Mouse (Mus musculus): ENCODE data around the gene Rtn4rl2. TPM values are rescaled to one million over a fixed set of nuclear protein-coding genes. Genes with fewer than 3 reads are reported as not detected.

Rtn4rl2 gene
- polyA plus RNA-seq, 1 experiment from 2014 or later: 0.75 TPM

DNA sequence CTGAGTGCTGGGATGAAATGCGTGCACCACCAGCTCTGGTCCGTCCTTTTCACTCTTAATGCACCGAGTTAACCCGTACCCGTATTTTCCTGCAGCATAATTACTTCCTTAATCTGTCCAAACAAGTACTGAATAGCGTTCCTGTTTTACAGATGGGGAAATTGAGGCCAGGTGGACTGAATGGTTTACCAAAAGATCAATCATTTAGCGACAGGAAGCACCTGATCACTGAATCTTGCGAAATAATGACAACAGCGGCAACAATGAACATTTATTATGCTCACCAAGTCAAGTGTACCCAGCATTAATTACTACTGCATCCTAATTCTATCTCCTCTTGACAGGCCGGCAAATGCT, 47.9 kb downstream of the Rtn4rl2 start, which contains the start of gene Slc43a1:
Slc43a1 (plus strand) TSS at position 258 of the 357 bp plus-strand sequence.
- Histone ChIP-seq H3K4me2 (ENCODE audit: low read depth, severe bottlenecking) (peak within 1 kb of the TSS; percentile 91), H3K9me3 (ENCODE audit: control insufficient read depth, low read length) (no peaks in the 10 kb centered on the region), H3K9ac (ENCODE audit: low read length) (peak within 1 kb of the TSS; percentile 88), H3K27me3 (ENCODE audit: control insufficient read depth, insufficient read depth, low read length) (no peaks in the 10 kb centered on the region), H3K27ac (replicated peaks; ENCODE audit: low read depth, low read length) (peak within 1 kb of the TSS; percentile 90), H3K4me3 (ENCODE audit: low read depth, low read length) (peak within 1 kb of the TSS; percentile 67), H3K36me3 (ENCODE audit: control insufficient read depth, insufficient read depth, low read length) (no peaks in the 10 kb centered on the region; the same call in 1 of the 2 replicates), H3K4me1 (ENCODE audit: control insufficient read depth, insufficient read depth, low read length) (peaks cover 9% of the 10 kb centered on the region)
- no peak for ATAC-seq (ENCODE audit: insufficient number of reproducible peaks, low FRiP score, low TSS enrichment, low read depth)
- no peak for DNase-seq (ENCODE audit: low spot score)
- WGBS: 13% methylated on average over 10 of the region's 10 CpGs

GRCm38 (mm10) chr2:84837817-84838592, 48.5 kb downstream of the Rtn4rl2 start:
- no peak overlapping the region for H3K9ac ChIP-seq (ENCODE audit: low read length)
- ATAC-seq (ENCODE audit: insufficient number of reproducible peaks, low FRiP score, low TSS enrichment, low read depth): no peak
- WGBS: 25% methylated on average over 9 of the region's 9 CpGs
- DNase-seq (ENCODE audit: low spot score): no peak
- H3K27me3 ChIP-seq (ENCODE audit: control insufficient read depth, insufficient read depth, low read length): no peaks in the 10 kb centered on the region
- no peak overlapping the region for H3K4me3 ChIP-seq (ENCODE audit: low read depth, low read length)
- H3K27ac ChIP-seq (replicated peaks; ENCODE audit: low read depth, low read length): no peak overlapping the region
- H3K4me1 ChIP-seq (ENCODE audit: control insufficient read depth, insufficient read depth, low read length): peaks cover 9% of the 10 kb centered on the region
- H3K4me2 ChIP-seq (ENCODE audit: low read depth, severe bottlenecking): no peak overlapping the region
- no peaks in the 10 kb centered on the region; the same call in 1 of the 2 replicates for H3K36me3 ChIP-seq (ENCODE audit: control insufficient read depth, insufficient read depth, low read length)
- no peaks in the 10 kb centered on the region for H3K9me3 ChIP-seq (ENCODE audit: control insufficient read depth, low read length)

GRCm38 (mm10) chr2:84837107-84837506, 49.4 kb downstream of the Rtn4rl2 start:
- H3K27ac ChIP-seq (replicated peaks; ENCODE audit: low read depth, low read length): no peak overlapping the region
- no peaks in the 10 kb centered on the region for H3K27me3 ChIP-seq (ENCODE audit: control insufficient read depth, insufficient read depth, low read length)
- H3K9me3 ChIP-seq (ENCODE audit: control insufficient read depth, low read length): no peaks in the 10 kb centered on the region
- H3K4me2 ChIP-seq (ENCODE audit: low read depth, severe bottlenecking): no peak overlapping the region
- 46% methylated on average over 8 of the region's 8 CpGs for WGBS
- H3K4me1 ChIP-seq (ENCODE audit: control insufficient read depth, insufficient read depth, low read length): peaks cover 7% of the 10 kb centered on the region
- H3K9ac ChIP-seq (ENCODE audit: low read length): no peak overlapping the region
- no peak for DNase-seq (ENCODE audit: low spot score)
- no peak overlapping the region for H3K4me3 ChIP-seq (ENCODE audit: low read depth, low read length)
- no peaks in the 10 kb centered on the region; the same call in 1 of the 2 replicates for H3K36me3 ChIP-seq (ENCODE audit: control insufficient read depth, insufficient read depth, low read length)
- ATAC-seq (ENCODE audit: insufficient number of reproducible peaks, low FRiP score, low TSS enrichment, low read depth): no peak

DNA sequence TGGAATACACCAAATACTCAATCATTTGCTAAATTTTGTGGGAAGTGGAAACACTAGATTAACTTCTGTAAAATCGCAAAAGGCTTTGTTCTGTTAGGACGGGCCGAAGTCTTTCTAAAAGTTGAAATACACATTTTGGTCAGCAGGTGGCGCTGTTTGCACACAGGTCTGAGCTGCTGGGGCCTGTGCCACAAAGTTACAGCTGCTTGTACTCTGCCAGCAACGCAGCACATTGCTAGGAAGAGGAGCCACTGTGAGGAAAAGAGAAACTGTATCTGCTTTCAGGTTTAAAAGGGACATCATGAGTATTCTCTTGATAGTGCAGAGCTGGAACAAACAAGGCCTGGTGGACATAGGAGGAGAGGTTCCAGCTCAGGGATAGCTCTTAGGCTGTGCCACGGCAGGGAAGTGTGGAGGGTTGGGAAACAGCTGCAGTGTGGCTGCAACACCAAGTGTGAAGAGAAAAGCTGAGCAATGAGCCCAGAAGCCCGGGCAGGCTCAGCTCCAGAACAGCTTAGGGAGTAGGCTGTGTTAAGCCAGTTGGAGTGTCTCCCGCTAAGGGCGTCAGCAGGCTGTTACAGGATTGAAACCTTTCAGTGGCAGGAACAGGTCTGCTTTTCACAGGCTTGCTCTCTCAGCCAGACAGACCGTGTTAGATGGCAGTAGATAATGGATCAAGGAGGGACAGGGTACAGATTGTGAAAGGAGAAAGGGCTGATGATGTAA, 54.7 kb downstream of the Rtn4rl2 start:
- DNase-seq (ENCODE audit: low spot score) (peak; percentile 90), ATAC-seq (ENCODE audit: insufficient number of reproducible peaks, low FRiP score, low TSS enrichment, low read depth) (peak; percentile 68; the same call in 1 of the 2 replicates)
- Histone ChIP-seq H3K9me3 (ENCODE audit: control insufficient read depth, low read length) (no peaks in the 10 kb centered on the region), H3K27me3 (ENCODE audit: control insufficient read depth, insufficient read depth, low read length) (no peaks in the 10 kb centered on the region), H3K4me1 (ENCODE audit: control insufficient read depth, insufficient read depth, low read length) (peaks cover 5% of the 10 kb centered on the region; the same call in 1 of the 2 replicates), H3K27ac (replicated peaks; ENCODE audit: low read depth, low read length) (no peak overlapping the region), H3K9ac (ENCODE audit: low read length) (no peak overlapping the region), H3K4me3 (ENCODE audit: low read depth, low read length) (no peak overlapping the region), H3K4me2 (ENCODE audit: low read depth, severe bottlenecking) (no peak overlapping the region), H3K36me3 (ENCODE audit: control insufficient read depth, insufficient read depth, low read length) (peaks cover 2% of the 10 kb centered on the region; the same call in 1 of the 2 replicates)
- 38% methylated on average over 10 of the region's 10 CpGs for WGBS

DNA sequence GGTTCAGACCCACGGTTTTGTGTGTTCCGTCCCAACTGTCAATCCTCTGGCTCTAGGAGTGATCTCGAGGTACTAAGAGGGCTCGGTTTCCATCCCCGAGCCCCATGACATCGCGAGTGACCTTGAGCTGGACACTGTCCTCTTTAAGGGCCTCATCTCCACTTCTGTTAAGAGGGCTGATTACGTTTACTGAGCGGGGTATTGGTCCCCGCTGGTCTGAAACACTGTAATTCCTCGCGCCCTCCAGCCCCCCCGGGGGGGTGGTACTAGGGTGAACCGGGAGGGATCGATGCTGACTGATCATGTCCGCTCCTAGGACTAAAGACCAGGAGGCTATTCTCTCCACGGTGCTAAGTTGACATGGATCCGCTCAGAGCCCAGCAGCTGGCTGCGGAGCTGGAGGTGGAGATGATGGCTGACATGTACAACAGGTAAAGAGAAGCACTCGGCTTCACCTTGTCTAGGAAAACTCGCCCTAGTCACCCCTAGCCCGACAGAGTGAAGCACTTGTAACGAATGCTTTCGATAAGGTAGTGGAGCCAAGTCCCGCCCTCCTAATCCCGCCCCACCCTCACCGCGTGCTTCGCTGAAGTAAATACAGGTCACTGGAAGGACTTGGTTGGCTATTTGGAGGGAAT, 59.1 kb downstream of the Rtn4rl2 start:
- Histone ChIP-seq H3K9ac (ENCODE audit: low read length) (peak overlapping the region; percentile 62), H3K4me1 (ENCODE audit: control insufficient read depth, insufficient read depth, low read length) (peaks cover 5% of the 10 kb centered on the region; the same call in 1 of the 2 replicates), H3K9me3 (ENCODE audit: control insufficient read depth, low read length) (no peaks in the 10 kb centered on the region), H3K27ac (replicated peaks; ENCODE audit: low read depth, low read length) (no peak overlapping the region; the same call in 1 of the 2 replicates), H3K27me3 (ENCODE audit: control insufficient read depth, insufficient read depth, low read length) (no peaks in the 10 kb centered on the region), H3K4me2 (ENCODE audit: low read depth, severe bottlenecking) (peak overlapping the region; percentile 94), H3K4me3 (ENCODE audit: low read depth, low read length) (peak overlapping the region; percentile 84), H3K36me3 (ENCODE audit: control insufficient read depth, insufficient read depth, low read length) (peaks cover 2% of the 10 kb centered on the region; the same call in 1 of the 2 replicates)
- DNase-seq (ENCODE audit: low spot score) (no peak), ATAC-seq (ENCODE audit: insufficient number of reproducible peaks, low FRiP score, low TSS enrichment, low read depth) (peak; percentile 10; the same call in 1 of the 2 replicates)
- under 1% methylated on average over 29 of the region's 29 CpGs for WGBS

- DNase-seq (ENCODE audit: low spot score) (peak; percentile 93), ATAC-seq (ENCODE audit: insufficient number of reproducible peaks, low FRiP score, low TSS enrichment, low read depth) (peak; percentile 84)
- peak within 1 kb of the TSS; percentile 62 for H3K9ac ChIP-seq (ENCODE audit: low read length)
Measured at GRCm38 (mm10) chr2:84826488-84827282, 59.8 kb downstream of the Rtn4rl2 start, which contains the start of gene Timm10. Gene Timm10, plus strand, starts transcription at chr2:84826997.

DNA sequence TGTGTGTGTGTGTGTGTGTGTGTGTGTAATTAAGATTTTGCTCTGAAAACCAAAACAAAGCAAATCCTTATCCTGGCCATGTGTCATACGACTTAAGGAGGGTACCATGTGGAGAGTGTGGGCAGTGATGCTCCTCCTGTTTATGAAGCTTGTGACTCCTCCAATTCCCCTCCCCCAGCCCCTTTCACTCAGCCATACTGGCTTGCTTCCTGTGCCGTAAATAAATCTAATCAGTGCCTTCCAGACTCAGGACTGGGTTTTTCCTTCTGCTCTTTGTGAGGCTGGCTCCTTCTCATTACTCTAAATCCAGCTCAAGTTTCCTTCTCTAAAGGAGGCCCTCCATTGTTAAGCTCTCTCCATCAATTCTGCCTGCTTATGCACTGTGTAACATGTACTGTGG, 63.3 kb downstream of the Rtn4rl2 start:
- ATAC-seq (ENCODE audit: insufficient number of reproducible peaks, low FRiP score, low TSS enrichment, low read depth) (0 out of 2 replicates have a peak, but pooled peaks have one; percentile 8), DNase-seq (ENCODE audit: low spot score) (no peak)
- 37% methylated on average over 2 of the region's 2 CpGs for WGBS
- no peak overlapping the region for H3K27ac ChIP-seq (replicated peaks; ENCODE audit: low read depth, low read length)
- peaks cover 5% of the 10 kb centered on the region; the same call in 1 of the 2 replicates for H3K4me1 ChIP-seq (ENCODE audit: control insufficient read depth, insufficient read depth, low read length)
- H3K36me3 ChIP-seq (ENCODE audit: control insufficient read depth, insufficient read depth, low read length): no peaks in the 10 kb centered on the region
- no peak overlapping the region for H3K4me2 ChIP-seq (ENCODE audit: low read depth, severe bottlenecking)
- H3K27me3 ChIP-seq (ENCODE audit: control insufficient read depth, insufficient read depth, low read length): no peaks in the 10 kb centered on the region
- H3K9me3 ChIP-seq (ENCODE audit: control insufficient read depth, low read length): no peaks in the 10 kb centered on the region
- no peak overlapping the region for H3K4me3 ChIP-seq (ENCODE audit: low read depth, low read length)
- no peak overlapping the region for H3K9ac ChIP-seq (ENCODE audit: low read length)

More at GRCm38 (mm10) chr2:84826488-84827282, 59.8 kb downstream of the Rtn4rl2 start, which contains the start of gene Timm10:
- H3K9me3 ChIP-seq (ENCODE audit: control insufficient read depth, low read length): no peaks in the 10 kb centered on the region
- peak within 1 kb of the TSS; percentile 84 for H3K4me3 ChIP-seq (ENCODE audit: low read depth, low read length)
- peaks cover 5% of the 10 kb centered on the region; the same call in 1 of the 2 replicates for H3K4me1 ChIP-seq (ENCODE audit: control insufficient read depth, insufficient read depth, low read length)
- no peak within 1 kb of the TSS; the same call in 1 of the 2 replicates for H3K27ac ChIP-seq (replicated peaks; ENCODE audit: low read depth, low read length)
- H3K36me3 ChIP-seq (ENCODE audit: control insufficient read depth, insufficient read depth, low read length): peaks cover 2% of the 10 kb centered on the region; the same call in 1 of the 2 replicates
- H3K27me3 ChIP-seq (ENCODE audit: control insufficient read depth, insufficient read depth, low read length): no peaks in the 10 kb centered on the region
- under 1% methylated on average over 34 of the region's 34 CpGs for WGBS
- H3K4me2 ChIP-seq (ENCODE audit: low read depth, severe bottlenecking): peak within 1 kb of the TSS; percentile 94

Measured in limb, embryonic 11.5 days (tissue).